Mouse (Mus musculus): ENCODE data around the gene Atp13a1.

Gene Atp13a1

DNA sequence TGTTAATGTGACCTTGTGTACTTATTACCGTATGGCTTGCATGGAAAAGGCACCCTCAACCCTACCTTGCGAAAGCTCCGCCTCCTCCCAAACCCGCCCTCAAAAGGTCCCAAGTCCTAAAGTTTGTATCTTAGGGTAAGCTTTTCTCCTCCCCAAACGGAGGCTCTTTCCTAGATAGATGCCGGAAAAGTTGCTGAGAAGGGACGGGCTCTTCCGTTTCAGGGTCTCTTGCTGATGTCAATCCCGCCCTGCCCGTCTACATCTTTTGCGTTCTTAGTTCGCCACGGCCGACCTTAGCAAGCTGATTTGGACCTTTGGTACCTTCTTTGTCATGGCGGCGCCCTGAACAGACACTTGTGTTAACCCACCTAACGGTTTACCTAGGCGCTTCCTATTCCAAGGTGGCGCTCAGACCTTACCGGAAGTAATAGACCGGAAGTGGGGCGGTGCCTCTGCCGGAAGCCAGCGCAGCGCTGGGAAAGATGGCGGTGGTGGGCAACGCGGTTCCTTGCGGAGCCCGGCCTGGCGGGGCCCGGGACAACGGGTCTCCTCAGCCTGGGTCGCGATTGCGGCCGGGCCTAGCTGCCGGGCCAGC, at the start of gene Atp13a1, which contains the start of gene Zfp866:
Gene Atp13a1 (plus strand): TSS at position 391 of the 595 bp plus-strand sequence.
Gene Zfp866 (minus strand): TSS at position 406 of the 595 bp plus-strand sequence.
- DNase-seq (ENCODE audit: low spot score in 2 of 2) = peak; percentile 85 to 89

DNA sequence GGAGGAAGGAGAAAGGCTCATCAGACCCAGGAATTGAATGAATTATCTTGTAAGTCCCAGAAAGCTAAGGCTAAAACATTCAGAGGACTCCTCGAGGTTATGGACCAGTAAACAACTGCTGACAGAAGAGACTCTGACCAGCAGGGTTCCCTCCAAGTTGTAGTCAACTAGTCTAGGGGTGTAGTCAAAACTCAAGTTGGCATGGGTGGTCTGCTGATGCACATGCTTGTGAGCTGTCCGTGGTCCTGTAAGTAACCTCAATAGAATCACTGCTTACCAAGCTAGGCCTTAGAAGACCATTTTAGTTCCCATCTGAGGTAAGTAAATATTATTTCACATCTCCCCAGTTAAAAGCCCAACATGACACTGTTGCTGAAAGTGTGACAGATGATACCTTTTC, 49.7 kb upstream of the Atp13a1 start:
- no peak for DNase-seq (ENCODE audit: low spot score in 2 of 2)

DNA sequence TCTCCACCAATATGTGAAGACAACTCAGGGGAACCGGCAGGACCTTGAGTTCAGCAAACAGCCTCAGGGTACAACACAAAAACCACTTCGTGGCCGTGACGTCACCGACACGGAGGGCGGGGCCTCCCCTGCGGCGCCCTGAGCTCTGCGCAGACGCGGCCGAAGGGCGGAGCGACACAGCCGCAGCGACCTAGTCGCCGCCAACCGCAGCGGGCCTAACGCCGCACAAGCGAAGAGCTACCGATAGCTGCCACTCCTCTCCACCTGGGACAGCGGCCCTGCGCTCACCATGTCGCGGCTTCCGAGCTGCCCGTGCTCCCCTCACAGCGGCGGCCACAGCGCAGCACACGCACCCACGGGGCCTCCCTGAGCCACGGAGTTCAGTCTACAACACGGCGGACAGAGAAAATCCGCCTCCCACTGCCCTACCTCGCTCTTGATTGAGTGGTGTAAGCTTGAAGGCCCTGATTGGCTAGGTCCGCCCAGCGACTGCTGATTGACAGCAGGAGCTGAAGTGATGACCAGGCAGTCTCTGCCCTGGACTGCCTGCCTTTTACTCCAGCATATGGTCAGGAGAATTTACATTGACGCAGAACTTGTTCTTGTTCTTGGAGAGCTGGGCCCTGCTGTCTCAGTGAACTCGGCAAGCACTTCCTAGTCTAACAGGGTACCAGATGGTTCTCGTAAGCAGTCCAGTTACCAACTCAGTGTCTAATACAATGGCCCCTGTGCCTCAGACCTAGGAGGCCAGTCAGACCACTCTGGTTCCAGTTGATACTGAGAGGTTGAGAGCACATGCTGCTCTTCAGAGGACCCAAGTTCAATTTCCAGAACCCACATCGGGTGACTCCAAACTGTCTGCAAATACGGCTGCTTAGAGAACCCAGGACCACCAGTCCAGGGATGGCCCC, 41.2 kb upstream of the Atp13a1 start, which contains the start of gene Zfp963:
Gene Zfp963 (minus strand): TSS at position 427 of the 911 bp plus-strand sequence.
- peak; percentile 97 to 98 for DNase-seq (ENCODE audit: low spot score in 2 of 2)

DNA sequence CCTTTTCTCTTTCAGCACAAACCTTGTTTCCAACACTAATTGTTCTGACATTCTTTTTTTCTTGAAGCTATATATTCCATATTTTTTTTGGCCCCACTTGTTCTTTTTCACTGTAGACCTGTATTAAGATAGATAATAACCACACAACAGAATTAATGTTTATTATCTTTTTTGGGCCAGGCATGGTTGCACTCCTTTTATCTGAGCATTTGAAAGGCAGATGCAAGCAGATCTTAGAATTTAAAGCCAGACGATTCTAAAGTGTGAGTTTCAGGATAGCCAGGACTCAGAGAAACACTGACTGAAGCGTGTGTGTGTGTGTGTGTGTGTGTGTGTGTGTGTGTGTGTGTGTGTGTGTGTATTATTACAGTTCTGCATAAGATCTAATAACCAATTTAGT, 38.5 kb upstream of the Atp13a1 start:
- DNase-seq (ENCODE audit: low spot score in 2 of 2) = no peak

DNA sequence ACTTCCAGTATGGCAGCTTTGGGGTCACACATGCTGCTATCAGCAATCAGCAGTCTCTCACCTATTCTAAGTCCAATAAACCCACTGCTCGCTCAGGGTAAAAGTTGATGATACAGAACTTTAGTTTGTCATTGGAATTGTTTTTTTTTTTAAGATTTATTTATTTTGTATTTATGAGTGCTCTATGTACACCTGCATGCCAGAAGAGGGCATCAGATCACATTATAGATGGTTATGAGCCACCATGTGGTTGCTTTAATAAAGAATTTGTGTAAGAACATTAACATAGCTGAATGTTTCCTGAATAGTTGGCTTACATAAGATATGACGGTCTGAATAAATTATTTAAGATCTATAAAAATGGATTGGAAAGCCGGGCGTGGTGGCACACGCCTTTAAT, 32.6 kb upstream of the Atp13a1 start:
- DNase-seq (ENCODE audit: low spot score in 2 of 2) = no peak

DNA sequence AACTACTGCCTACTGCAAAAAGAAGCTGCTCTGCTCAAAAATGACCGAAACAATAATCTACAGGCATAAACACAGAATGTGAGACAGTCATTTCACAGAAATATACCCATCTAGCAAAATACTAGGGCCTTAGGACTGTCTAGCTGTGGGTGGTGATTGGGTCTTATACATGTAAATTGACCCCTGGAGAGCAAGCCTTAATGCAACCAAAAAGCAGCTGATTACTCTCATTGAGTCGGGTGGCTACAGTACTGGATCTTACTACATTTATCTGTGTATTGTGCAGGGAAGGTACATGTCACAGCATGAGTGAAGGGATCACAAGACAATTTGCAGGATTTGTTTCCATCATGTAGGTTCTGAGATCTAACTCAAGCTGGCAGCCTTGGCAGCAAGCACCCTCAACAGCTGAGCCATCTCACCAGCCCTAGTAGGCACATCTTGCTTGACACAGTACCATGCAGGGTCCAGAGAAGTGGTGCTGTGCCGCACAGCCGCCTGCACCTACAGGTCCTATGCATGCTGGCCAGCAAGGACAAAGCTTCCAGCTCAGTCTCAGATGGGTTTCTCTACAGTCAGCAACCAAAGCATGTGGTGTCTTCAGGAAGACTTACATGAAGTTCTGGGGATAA, 29.0 kb upstream of the Atp13a1 start:
- no peak for DNase-seq (ENCODE audit: low spot score in 2 of 2)

DNA sequence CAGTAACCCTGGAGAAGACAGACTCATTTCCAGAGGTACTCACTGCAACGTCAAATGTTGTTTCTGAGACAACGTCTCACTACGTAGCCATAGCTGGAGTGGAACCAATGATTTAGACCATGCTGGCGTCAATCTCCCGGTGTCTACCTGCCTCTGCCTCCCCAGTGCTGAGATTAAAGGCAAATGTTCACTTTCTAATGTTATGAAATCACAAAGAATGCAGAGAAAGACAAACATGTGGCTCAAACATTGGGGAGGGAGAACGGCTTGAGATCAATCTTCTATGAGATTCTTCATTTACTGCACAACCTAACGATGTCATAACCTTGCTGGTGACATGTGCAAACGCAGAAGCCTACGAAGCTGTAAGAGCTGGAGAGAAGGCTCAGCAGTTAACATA, 19.7 kb upstream of the Atp13a1 start:
- no peak for DNase-seq (ENCODE audit: low spot score in 2 of 2)

DNA sequence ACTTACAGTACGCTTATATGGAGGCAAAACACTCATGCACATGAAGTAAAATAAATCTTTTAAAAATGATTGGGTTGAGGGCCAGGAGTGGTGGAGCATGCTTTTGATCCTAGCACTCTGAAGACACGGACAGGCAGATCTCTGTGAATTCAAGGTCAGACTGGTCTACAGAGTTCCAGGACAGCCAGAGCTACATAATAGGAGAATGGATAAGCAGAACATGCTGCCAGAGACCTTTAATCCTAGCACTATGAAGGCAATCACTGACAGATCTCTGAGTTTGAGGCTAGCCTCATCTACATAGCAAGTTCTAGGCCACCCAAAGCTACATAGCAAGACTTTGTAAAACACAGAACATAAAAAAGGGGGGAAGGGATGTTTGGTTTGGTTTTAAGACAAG, 18.9 kb upstream of the Atp13a1 start:
- DNase-seq (ENCODE audit: low spot score in 2 of 2) = no peak

DNA sequence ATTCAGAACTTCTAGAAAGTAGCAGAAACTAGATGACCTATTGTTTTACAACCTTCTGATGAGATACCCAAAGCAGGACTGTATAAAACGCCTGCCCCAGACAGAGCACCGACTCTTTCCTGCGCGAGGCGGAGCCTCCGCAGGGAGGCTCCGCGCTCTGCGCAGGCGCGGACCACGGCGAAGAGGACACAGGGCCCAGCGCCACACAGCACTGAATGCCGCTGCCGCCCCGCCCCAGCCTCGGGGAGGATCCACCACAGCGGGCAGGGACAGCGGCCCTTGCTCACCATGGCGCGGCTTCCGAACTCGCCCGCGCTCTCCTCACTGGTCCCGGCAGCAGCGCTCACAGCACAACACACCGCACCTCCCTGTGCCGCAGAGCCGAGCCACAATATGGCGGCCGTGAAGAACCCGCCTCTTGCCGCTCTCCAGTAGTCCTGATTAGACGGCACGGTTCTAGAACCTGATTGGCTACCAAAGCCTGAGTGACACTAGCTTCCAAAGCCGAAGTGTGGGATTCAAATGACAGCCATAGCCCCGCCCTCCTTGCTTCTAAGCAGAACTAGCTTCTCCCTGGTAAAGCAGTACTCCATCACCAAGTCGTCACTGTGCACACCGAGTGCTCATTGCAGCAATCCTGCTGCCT, 16.3 kb upstream of the Atp13a1 start, which contains the start of gene Gm20422:
Gene Gm20422 (minus strand): TSS at position 384 of the 646 bp plus-strand sequence.
- DNase-seq (ENCODE audit: low spot score in 2 of 2) = peak; percentile 85 to 90

DNA sequence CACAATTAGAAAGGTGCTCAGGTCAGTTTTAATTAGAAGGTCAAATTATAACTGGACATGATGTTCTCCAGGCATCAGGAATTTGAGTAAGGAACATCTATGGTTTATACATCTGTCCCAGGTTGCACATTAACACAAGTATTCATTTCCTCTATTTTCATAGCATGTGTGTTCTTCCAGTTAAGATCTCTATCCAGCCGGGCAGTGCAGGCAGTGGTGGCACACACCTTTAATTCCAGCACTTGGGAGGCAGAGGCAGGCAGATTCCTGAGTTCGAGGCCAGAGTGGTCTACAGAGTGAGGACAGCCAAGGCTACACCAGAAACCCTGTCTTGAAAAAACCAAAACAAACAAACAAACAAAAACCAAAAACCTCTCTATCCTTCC, 15.8 kb upstream of the Atp13a1 start:
- DNase-seq (ENCODE audit: low spot score in 2 of 2) = no peak

DNA sequence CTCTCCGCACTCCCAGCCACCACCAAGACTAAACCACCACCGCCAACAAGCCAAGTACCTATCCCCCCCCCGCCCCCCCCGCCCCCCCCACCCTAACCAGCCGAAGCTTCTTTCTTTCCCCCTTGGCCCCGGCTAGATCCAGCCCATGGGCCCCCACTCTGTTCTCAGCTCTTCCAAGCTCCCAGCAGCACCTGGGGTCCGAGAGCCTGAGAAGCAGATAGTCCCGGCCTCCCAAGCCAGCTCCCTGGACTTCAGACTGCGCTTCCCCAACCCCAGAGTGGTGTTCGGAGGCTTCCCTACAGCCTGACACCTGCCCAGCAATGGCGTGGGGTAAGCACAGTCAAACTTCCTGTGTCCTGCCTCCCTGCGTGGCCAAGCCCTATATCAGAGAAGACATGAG, 13.9 kb upstream of the Atp13a1 start:
- no peak for DNase-seq (ENCODE audit: low spot score in 2 of 2)

DNA sequence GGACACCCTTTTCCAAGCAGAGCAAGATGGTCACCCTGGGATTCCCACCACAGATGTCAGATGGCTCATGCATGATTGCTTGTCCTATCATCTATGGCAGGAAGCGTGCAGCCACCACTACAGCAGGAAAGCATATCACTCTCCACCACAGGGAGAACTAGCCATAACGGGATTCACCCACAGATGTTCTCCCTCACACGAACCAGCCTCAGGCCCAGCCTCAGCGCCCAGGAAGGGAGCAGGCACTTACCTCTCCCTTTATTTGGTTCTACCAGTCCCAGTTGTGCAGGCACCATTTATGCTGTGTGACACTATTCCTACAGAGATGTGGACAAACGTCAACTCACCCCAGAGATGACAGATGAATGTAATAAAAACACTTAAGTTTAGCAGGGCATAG, 1.9 kb upstream of the Atp13a1 start:
- DNase-seq (ENCODE audit: low spot score in 2 of 2) = no peak

DNA sequence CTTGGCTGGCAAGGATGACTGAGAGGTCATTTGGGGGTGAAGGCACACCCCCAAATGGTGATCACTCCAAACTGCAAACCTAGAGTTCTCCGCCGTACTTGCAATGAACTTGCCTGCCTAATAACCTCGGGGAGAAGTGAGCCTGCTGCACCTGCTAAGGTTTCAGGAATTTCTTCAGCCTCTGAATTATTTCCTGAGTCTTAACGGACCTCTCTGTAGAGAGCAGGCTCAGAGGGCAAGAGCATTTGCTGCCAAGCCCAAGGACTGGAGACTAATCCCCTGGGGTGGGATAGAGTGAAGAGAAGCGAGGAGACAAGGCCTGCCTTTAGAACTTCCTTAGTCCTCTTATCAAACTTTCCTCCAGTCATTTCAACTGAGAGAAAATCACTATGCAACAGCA, 1.2 kb upstream of the Atp13a1 start:
- no peak for DNase-seq (ENCODE audit: low spot score in 2 of 2)

DNA sequence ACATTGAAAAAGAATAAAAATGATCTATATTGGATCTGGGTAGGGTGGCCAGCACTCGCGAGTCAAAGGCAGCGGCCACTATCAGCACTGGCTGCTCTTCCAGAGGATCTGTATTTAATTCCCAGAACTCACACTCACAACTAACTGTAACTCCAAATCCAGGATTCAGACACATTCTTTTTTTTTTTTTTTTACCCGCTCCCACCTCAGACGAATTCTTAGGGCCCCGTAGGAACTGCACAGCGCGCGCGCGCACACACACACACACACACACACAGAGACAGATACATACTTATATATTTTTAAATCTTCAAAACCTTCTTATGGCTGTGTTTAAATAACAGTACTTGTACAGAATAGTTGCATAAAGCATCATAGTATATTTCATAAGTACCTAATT, 599 bp upstream of the Atp13a1 start:
- no peak for DNase-seq (ENCODE audit: low spot score in 2 of 2)

DNA sequence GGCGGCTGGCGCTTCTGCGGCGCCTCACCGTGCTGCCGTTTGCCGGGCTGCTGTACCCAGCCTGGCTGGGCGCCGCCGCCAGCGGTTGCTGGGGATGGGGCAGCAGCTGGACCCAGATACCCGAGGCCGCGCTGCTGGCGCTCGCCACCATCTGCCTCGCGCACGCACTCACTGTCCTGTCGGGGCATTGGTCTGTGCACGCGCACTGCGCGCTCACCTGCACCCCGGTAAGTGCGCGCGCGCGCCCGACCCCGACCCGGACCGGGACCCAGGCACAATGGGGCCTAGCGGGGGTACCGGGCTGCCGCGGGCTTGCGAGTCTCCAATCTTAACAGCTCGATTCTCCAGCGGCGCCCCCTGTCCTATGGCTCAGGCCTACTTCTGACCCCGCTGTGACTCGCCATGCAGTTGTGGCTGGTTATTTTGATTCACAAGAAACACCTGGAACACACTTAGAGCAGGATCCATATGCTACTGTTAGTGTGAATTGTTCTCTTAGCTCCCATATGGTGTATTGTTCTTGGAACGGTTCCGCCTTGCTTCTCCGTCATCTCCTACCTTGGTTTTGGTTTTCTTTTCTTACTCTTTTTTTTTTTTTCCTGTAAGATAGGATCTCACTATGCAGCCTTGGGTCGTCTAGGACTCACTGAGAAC, 579 bp downstream of the Atp13a1 start:
- no peak for DNase-seq (ENCODE audit: low spot score in 2 of 2)

DNA sequence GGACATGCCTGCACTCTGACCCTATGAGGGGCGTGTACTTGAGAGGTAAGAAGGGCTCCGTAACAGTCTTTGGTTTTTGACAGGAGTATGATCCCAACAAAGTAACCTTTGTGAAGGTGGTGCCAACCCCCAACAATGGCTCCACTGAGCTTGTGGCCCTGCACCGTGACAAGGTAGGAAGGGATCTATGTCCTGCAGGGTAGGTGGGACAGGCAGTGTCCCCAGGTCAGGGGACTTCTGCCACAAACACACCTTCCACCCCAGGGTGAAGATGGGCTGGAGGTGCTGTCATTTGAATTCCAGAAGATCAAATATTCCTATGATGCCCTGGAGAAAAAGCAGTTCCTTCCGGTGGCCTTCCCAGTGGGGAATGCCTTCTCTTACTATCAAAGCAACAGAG, 2.7 kb downstream of the Atp13a1 start:
- no peak for DNase-seq (ENCODE audit: low spot score in 2 of 2)

DNA sequence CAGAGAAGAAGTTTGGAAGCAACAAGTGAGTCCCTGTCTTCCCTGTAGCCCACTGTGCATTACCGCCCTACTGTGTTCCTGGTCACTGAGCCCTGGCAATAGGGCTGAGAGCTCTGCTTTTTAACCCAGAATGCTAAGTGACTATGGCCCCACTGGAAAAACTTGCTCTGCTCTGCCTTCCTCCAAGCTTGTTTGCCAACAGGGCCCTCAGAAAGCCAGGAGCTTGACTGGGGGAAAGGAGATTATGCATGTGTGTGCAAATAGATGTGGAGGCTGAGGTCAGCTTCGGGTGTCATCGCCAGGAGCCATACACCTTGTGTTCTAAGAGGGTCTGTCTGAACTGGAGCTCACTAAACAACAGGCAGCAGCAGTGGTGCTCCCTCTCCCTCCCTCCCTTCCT, 3.1 kb downstream of the Atp13a1 start:
- DNase-seq (ENCODE audit: low spot score in 2 of 2) = no peak

DNA sequence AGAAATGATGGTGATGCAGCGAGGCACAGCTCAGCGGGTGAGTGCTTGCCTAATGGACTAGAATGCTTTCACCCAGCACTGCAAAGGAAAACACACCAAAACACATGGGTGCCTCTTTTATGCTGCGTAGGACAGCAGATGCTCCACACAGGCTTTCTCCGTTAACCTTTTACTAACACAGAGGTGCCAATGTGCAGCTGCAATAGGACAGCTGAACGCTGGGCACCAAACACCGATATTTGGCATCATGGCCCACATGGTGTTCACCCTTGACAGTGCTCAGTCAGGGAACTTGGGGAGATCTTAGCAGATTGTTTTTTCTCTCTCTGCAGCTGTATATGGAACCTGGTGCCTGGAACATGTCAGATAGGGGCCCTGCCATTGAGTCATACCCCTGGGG, 3.9 kb downstream of the Atp13a1 start:
- no peak for DNase-seq (ENCODE audit: low spot score in 2 of 2)

DNA sequence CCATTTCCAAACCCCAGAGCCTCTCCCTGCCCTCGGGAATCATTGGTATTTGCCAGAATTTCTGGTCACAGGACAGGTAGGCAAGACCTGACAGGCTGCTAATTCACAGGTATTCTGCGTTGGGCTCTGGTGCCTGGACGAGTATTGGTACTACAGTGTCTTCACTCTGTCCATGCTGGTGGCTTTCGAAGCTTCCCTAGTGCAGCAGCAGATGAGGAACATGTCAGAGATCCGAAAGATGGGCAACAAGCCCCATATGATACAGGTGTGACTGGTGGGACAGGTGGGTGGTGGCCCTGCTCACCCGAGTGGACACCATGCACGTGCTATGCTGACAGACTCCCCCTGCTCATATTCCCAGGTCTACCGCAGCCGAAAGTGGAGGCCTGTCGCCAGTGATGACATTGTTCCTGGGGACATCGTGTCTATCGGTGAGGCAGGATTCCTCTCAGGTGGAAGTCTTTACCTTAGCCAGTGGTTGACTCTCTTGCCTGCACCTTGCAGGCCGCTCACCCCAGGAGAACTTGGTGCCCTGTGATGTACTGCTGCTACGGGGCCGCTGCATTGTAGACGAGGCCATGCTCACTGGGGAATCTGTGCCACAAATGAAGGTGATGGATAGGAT, 5.9 kb downstream of the Atp13a1 start:
- no peak for DNase-seq (ENCODE audit: low spot score in 2 of 2)

DNA sequence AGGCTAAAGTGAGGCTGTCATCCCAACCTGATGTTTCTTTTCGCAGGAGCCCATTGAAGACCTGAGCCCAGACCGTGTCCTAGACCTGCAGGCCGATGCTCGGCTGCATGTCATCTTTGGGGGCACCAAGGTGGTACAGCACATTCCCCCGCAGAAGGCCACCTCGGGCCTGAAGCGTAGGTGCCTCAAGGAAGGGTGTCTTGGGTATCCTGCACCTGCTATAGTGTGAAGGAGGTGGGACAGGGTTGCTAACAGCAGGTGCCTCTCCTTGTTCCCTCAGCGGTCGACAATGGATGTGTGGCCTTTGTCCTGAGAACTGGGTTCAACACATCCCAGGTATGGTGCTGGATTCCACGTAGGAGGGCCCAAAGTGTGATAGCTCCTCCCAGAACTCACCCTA, 6.7 kb downstream of the Atp13a1 start:
- no peak for DNase-seq (ENCODE audit: low spot score in 2 of 2)

DNA sequence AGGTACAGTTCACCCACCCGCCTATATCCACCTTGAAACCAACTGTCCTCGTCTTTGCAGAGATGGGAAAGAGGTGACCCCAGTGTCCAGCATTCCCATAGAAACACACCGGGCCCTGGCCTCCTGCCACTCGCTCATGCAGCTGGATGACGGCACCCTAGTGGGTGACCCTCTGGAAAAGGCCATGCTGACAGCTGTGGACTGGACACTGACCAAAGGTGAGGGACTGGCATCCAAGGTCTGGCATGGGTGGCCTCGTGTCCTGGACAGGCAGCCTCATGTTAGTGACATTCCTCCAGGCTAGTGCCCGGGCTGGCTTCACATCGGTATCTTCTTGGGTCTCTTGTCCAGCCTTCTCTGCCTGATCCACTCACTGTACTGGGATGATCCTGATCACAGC, 8.3 kb downstream of the Atp13a1 start:
- no peak for DNase-seq (ENCODE audit: low spot score in 2 of 2)

All from natural killer cell, adult 2 months (primary cell).